Mouse (Mus musculus) embryonic facial prominence, embryonic 15.5 days (tissue): ENCODE results near the gene Csnk1e. TPM values are rescaled to one million over a fixed set of nuclear protein-coding genes. Genes with fewer than 3 reads are reported as not detected.

ENCODE experiments used
- ATAC-seq: fragments of 200-750 bp; cut with Nextera tagmentation; 2 replicates; pipeline ENCODE4 v1.8.0; 2017; ENCODE audit warnings: low read depth, moderate TSS enrichment; ENCODE audit not compliant: insufficient number of reproducible peaks, low FRiP score, low TSS enrichment
- H3K27ac ChIP-seq: fragments of 300-500 bp; sonication (generic); replicated peaks from 2 replicates; pipeline ENCODE4 v1.5.1; 2015; ENCODE audit warnings: mild to moderate bottlenecking, inconsistent platforms
- H3K27me3 ChIP-seq: fragments of 300-500 bp; sonication (generic); 2 replicates; pipeline ENCODE4 v1.6.1; 2015; ENCODE audit warnings: inconsistent platforms
- H3K36me3 ChIP-seq: fragments of 300-500 bp; sonication (generic); 2 replicates; pipeline ENCODE4 v1.6.1; 2015; ENCODE audit warnings: mild to moderate bottlenecking, inconsistent platforms
- H3K4me1 ChIP-seq: fragments of 300-500 bp; sonication (generic); 2 replicates; pipeline ENCODE4 v1.6.1; 2015; ENCODE audit warnings: inconsistent platforms
- H3K4me2 ChIP-seq: fragments of 300-500 bp; sonication (generic); replicated peaks from 2 replicates; pipeline ENCODE4 v1.6.1; 2015; ENCODE audit warnings: mild to moderate bottlenecking, inconsistent platforms
- H3K4me3 ChIP-seq: fragments of 300-500 bp; sonication (generic); replicated peaks from 2 replicates; pipeline ENCODE4 v1.5.1; 2015; ENCODE audit warnings: mild to moderate bottlenecking, inconsistent platforms
- H3K9ac ChIP-seq: fragments of 300-500 bp; sonication (generic); 2 replicates; pipeline ENCODE4 v1.6.1; 2015; ENCODE audit warnings: inconsistent platforms
- H3K9me3 ChIP-seq: fragments of 300-500 bp; sonication (generic); replicated peaks from 2 replicates; pipeline ENCODE4 v1.6.1; 2016; ENCODE audit warnings: inconsistent platforms
- WGBS: fragments of 180-500 bp; shearing (Covaris S2); methylation state at CpG from one replicate; pipeline ENCODE4 v1.1.7; 2015; 5-methylcytosine and 5-hydroxymethylcytosine counted together
- polyA plus RNA-seq: library from polyadenylated mRNA; unstranded; fragments of >200 nt; fragmentation: Nextera tagmentation; extraction: Ambion mirVana; gene quantifications from 2 replicates; pipeline ENCODE4 v1.2.1, GENCODE M21; 2015

The Csnk1e gene
- polyA plus RNA-seq, 1 experiment from 2014 or later: 113 TPM

DNA sequence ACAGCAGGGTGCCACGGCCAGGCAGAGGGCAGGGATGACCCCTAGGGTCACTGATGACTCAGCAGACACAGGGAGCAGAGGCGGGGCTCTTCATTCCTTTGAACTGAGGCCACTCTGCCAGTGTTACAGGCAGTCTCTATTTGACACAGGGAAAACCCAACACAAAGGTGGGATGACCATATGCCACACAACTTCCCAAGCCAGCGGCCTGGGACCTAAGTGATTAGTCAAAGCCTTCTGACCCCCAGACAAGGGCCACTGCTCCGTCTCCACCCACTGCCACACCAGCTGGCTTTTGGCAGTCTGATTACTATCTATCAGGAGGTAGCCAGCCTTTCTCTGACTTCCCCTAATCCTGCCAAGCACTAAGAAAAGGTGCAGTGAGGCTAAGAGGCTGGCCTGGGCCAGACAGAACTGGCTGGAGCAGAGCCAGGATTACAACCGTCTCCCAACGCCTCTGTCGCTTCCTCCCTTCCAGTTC lies 20.1 kb downstream of the Csnk1e start:
- Histone ChIP-seq H3K36me3 (peaks cover 82% of the 10 kb centered on the region), H3K4me2 (no peak overlapping the region), H3K4me1 (peaks cover 68% of the 10 kb centered on the region), H3K27me3 (no peaks in the 10 kb centered on the region), H3K4me3 (no peak overlapping the region), H3K27ac (0 out of 2 replicates have a peak overlapping the region, but pooled peaks have one; percentile 39), H3K9ac (no peak overlapping the region), H3K9me3 (no peaks in the 10 kb centered on the region)
- ATAC-seq: no peak
- WGBS: 67% methylated on average over 7 of the region's 7 CpGs

DNA sequence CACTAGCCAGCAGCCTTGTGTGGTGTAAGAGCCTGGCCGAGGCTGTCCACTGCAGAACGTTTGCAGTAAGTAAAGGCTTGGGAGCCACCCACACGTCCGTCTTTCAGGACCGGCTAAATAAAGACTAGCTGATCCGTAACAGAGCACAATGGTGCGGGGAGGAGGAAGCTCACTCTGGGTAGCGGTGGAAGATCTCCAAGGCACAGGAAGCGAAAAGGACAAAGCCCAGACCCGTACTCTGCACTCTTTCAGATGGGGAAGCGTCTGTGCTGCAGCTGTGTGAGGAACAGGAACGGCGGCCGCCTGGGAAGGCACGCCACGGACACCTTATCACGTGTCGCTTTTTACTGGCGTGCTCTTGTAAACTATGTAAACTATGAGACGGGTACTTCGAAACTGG lies 22.5 kb downstream of the Csnk1e start:
- Histone ChIP-seq H3K4me3 (no peak overlapping the region), H3K4me2 (no peak overlapping the region), H3K27me3 (no peaks in the 10 kb centered on the region), H3K36me3 (peaks cover 92% of the 10 kb centered on the region), H3K27ac (peak overlapping the region; percentile 65), H3K4me1 (peaks cover 46% of the 10 kb centered on the region), H3K9ac (no peak overlapping the region), H3K9me3 (no peaks in the 10 kb centered on the region)
- ATAC-seq: 0 out of 2 replicates have a peak, but pooled peaks have one; percentile 17
- 44% methylated on average over 21 of the region's 21 CpGs for WGBS

DNA sequence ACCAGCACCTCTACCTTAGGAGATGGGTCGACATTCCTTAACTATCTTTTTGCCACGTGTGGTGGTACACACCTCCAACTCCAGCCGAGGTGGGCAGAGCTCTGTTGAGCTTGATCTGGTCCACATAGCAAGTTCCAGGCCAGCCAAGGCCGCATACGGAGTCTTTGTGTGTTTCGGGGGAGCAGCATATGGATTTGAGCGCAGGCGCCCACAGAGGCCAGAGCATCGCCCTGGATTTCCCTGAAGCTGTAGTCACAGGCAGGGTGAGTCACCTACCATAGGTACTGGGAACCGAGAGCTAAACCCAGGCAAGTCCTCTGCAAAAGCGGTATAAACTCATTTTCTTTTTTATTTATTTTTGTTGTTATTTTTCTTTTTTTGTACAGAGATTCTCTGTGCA lies 23.0 kb downstream of the Csnk1e start:
- Histone ChIP-seq H3K9me3 (no peaks in the 10 kb centered on the region), H3K4me2 (no peak overlapping the region), H3K9ac (no peak overlapping the region), H3K4me1 (peaks cover 40% of the 10 kb centered on the region), H3K4me3 (no peak overlapping the region), H3K36me3 (peaks cover 92% of the 10 kb centered on the region), H3K27ac (peak overlapping the region; percentile 65), H3K27me3 (no peaks in the 10 kb centered on the region)
- ATAC-seq: no peak
- WGBS: 80% methylated on average over 11 of the region's 11 CpGs

DNA sequence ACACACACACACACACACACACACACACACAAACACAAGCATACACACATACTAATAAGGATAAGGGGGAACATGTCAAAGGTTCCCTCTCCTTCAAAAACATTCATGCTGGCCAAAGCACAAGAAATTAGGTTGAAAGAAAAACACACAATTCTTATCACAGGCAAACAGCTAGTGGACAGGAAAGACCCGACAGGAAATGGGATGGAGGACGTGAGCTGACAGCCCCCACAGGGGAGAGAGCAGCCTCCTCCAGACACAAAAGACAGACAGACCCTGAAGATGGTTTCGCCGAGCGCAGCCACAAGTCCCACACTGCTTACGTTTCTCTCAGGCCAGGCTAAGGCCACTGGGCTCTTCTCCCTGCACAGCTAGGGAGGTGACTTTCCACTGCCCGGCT lies 23.4 kb downstream of the Csnk1e start:
- peaks cover 37% of the 10 kb centered on the region for H3K4me1 ChIP-seq
- H3K4me2 ChIP-seq: no peak overlapping the region
- 71% methylated on average over 7 of the region's 7 CpGs for WGBS
- no peaks in the 10 kb centered on the region for H3K27me3 ChIP-seq
- no peak for ATAC-seq
- H3K4me3 ChIP-seq: no peak overlapping the region
- H3K9me3 ChIP-seq: no peaks in the 10 kb centered on the region
- no peak overlapping the region for H3K9ac ChIP-seq
- H3K36me3 ChIP-seq: peaks cover 92% of the 10 kb centered on the region
- H3K27ac ChIP-seq: peak overlapping the region; percentile 65; the same call in 1 of the 2 replicates

DNA sequence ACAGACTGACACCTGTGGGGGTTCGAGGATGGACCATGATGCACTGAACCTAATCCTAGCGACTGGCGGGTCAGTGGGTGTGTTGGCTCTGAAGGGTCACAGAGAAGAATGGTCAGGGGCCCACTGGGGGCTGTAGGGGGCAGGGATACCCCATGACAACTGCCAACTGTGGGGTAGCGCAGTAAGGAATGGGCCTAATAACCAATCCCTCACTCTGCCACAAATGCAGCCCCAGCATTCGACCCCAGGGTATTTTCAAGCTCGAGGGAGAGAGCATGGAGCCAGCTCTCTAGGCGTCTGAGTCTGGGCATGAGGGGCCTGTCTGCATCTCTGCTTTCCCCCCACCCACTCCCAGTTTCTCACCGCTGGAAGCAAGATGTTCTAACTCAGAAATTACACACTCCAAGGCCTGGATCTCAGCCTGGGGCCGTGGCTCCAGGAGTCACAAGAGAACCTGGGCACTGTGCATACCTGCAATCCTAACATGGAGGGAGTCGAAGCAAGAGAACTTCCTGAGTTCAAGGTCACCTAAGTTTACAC lies 24.8 kb downstream of the Csnk1e start:
- H3K36me3 ChIP-seq: peaks cover 92% of the 10 kb centered on the region
- H3K27me3 ChIP-seq: no peaks in the 10 kb centered on the region
- H3K9ac ChIP-seq: no peak overlapping the region
- H3K9me3 ChIP-seq: no peaks in the 10 kb centered on the region
- no peak overlapping the region for H3K4me2 ChIP-seq
- no peak for ATAC-seq
- peaks cover 31% of the 10 kb centered on the region for H3K4me1 ChIP-seq
- no peak overlapping the region for H3K4me3 ChIP-seq
- WGBS: 63% methylated on average over 10 of the region's 10 CpGs
- 0 out of 2 replicates have a peak overlapping the region, but pooled peaks have one; percentile 24 for H3K27ac ChIP-seq

DNA sequence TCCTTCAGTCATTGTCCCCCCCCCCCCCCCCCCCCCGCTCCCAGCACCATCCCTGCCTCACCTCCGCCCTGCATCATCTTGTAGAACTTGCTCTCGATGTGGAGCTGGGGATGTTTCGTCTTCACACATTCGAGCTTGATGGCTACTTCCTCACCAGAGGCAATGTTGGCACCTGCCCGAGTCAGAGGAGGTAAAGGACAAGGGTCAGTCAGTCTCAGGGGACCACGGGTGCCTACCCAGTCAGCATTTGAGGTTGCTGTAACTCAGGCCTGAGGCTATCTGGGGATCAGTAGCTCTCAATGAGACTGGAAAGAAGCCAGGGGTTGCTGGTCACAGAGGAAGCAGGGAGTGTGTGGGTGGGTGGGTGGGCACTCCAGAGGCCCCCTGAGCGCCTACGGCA lies 25.4 kb downstream of the Csnk1e start:
- Histone ChIP-seq H3K4me1 (peaks cover 29% of the 10 kb centered on the region), H3K36me3 (peaks cover 92% of the 10 kb centered on the region), H3K9me3 (no peaks in the 10 kb centered on the region), H3K27me3 (no peaks in the 10 kb centered on the region), H3K4me3 (no peak overlapping the region), H3K4me2 (no peak overlapping the region), H3K27ac (no peak overlapping the region), H3K9ac (no peak overlapping the region)
- no peak for ATAC-seq
- WGBS: 70% methylated on average over 8 of the region's 9 CpGs

GRCm38 (mm10) chr15:79429527-79429926 lies 25.8 kb downstream of the Csnk1e start:
- no peaks in the 10 kb centered on the region for H3K9me3 ChIP-seq
- WGBS: 87% methylated on average over 12 of the region's 12 CpGs
- peaks cover 29% of the 10 kb centered on the region for H3K4me1 ChIP-seq
- peaks cover 92% of the 10 kb centered on the region for H3K36me3 ChIP-seq
- no peak overlapping the region for H3K4me3 ChIP-seq
- no peak overlapping the region for H3K27ac ChIP-seq
- no peaks in the 10 kb centered on the region for H3K27me3 ChIP-seq
- no peak for ATAC-seq
- no peak overlapping the region for H3K4me2 ChIP-seq
- no peak overlapping the region for H3K9ac ChIP-seq

- Histone ChIP-seq H3K4me2 (no peak overlapping the region), H3K27ac (no peak overlapping the region), H3K4me3 (no peak overlapping the region), H3K36me3 (peaks cover 92% of the 10 kb centered on the region), H3K9me3 (no peaks in the 10 kb centered on the region), H3K9ac (no peak overlapping the region), H3K27me3 (no peaks in the 10 kb centered on the region), H3K4me1 (peaks cover 29% of the 10 kb centered on the region)
- no peak for ATAC-seq
- WGBS: 74% methylated on average over 4 of the region's 4 CpGs
Observed at GRCm38 (mm10) chr15:79428616-79429015, 26.8 kb downstream of the Csnk1e start.

DNA sequence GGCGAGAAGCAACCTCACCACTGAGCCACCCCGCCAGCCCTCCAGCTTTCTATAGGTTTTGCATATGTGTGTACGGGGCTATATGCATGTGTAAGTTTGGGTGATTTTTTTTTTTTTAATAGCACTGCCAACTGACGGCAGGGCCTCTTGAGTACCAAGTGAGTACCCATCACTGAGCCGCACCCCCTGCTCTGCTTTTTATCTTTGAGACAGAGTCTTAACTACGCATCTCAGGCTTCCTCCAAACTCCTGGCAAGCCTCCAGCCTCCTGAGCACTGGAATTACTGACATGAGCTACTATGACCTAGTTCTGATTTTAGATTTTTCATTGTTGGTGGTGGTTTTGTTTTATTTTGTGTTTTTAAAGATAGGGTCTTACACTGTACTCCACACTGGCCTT lies 27.9 kb downstream of the Csnk1e start:
- peaks cover 92% of the 10 kb centered on the region for H3K36me3 ChIP-seq
- H3K9me3 ChIP-seq: no peaks in the 10 kb centered on the region
- WGBS: 60% methylated on average over 6 of the region's 6 CpGs
- no peak overlapping the region for H3K4me3 ChIP-seq
- peaks cover 26% of the 10 kb centered on the region for H3K4me1 ChIP-seq
- H3K4me2 ChIP-seq: no peak overlapping the region
- no peak for ATAC-seq
- no peak overlapping the region for H3K9ac ChIP-seq
- H3K27ac ChIP-seq: peak overlapping the region; percentile 18; the same call in 1 of the 2 replicates
- H3K27me3 ChIP-seq: no peaks in the 10 kb centered on the region

DNA sequence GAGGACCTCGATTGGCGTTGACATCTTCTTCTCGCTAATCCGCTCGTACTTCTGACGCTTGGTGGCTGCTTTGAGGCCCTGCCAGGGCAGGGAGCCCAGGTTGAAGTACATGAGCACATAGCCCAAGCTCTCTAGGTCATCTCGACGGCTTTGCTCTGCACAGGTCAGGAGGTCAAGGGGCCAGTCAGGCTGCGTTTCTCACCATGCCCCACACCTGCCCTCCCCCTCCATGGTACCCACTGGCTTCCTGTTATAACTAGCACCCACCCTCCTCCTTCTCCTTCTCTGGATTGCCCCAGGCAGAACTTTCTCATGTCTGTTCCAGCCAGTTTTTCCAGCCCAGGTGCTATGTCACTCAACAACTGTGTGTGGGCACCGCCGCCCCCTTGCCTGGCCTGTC lies 29.9 kb downstream of the Csnk1e start:
- ATAC-seq: no peak
- H3K27me3 ChIP-seq: no peaks in the 10 kb centered on the region
- H3K4me3 ChIP-seq: no peak overlapping the region
- no peak overlapping the region for H3K9ac ChIP-seq
- no peak overlapping the region for H3K4me2 ChIP-seq
- H3K4me1 ChIP-seq: peaks cover 16% of the 10 kb centered on the region
- H3K27ac ChIP-seq: 0 out of 2 replicates have a peak overlapping the region, but pooled peaks have one; percentile 23
- H3K36me3 ChIP-seq: peaks cover 92% of the 10 kb centered on the region
- WGBS: 57% methylated on average over 11 of the region's 11 CpGs
- no peaks in the 10 kb centered on the region for H3K9me3 ChIP-seq

DNA sequence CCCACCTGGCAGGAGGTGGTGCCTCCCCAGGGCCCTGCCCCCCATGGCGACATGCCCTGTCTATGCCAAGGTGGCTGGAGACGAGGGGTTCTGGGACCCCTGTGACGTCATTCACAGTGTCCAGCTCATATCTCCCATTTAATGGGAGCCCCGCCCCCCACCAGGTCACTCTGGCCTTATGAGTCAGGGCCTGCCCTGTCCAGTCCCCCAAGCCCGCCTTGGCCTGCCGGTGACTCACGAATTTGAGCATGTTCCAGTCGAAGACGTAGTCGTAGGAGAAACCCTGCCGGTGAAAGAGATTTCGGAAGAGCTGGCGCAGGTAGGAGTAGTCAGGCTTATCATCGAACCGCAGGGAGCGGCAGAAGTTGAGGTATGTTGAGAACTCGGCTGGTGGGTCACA lies 30.8 kb downstream of the Csnk1e start:
- H3K4me1 ChIP-seq: peaks cover 11% of the 10 kb centered on the region
- ATAC-seq: no peak
- H3K27me3 ChIP-seq: no peaks in the 10 kb centered on the region
- no peak overlapping the region for H3K9ac ChIP-seq
- no peak overlapping the region for H3K27ac ChIP-seq
- peaks cover 97% of the 10 kb centered on the region for H3K36me3 ChIP-seq
- H3K4me2 ChIP-seq: no peak overlapping the region
- H3K4me3 ChIP-seq: no peak overlapping the region
- 90% methylated on average over 17 of the region's 17 CpGs for WGBS
- no peaks in the 10 kb centered on the region for H3K9me3 ChIP-seq

GRCm38 (mm10) chr15:79422715-79423243 lies 32.6 kb downstream of the Csnk1e start:
- Histone ChIP-seq H3K4me2 (no peak overlapping the region), H3K4me1 (peaks cover 11% of the 10 kb centered on the region), H3K27me3 (no peaks in the 10 kb centered on the region), H3K36me3 (peaks cover 94% of the 10 kb centered on the region), H3K27ac (no peak overlapping the region), H3K4me3 (no peak overlapping the region), H3K9me3 (no peaks in the 10 kb centered on the region), H3K9ac (no peak overlapping the region)
- ATAC-seq: no peak
- WGBS: 87% methylated on average over 6 of the region's 6 CpGs
